Mouse (Mus musculus): ENCODE data around the gene Akr7a5. TPM values are rescaled to one million over a fixed set of nuclear protein-coding genes. Genes with fewer than 3 reads are reported as not detected.

Akr7a5 gene
- total and polyA plus RNA-seq, 3 experiments, result 39.4 to 43.2 TPM; not detected in 1

DNA sequence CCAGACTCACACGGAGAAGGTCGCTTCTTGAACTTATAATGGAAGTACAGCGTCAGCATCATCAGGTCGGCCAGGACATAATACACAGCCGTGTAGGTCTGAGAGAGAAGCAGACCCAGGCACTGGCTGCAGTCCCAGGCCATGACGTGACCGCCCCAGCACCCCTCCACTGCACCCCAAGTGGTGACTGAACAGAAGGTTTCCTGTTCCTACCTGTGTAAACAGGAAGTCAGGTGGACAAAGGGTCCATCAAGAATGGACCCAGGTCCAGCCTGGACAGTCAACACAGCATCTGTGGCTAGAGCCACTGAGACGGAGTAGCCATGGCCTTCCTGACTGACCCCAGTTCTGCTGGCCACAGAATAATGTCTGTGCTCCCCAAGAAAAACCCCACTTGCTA is 8.8 kb upstream of the Akr7a5 start:
- Histone ChIP-seq H3K27me3 (ENCODE audit: control insufficient read depth in 1 of 2, insufficient read depth in 2 of 2, low read length in 2 of 2) (no peaks in the 10 kb centered on the region), H3K27ac (ENCODE audit: control insufficient read depth, low read depth, low read length) (no peak overlapping the region), H3K9ac (ENCODE audit: control insufficient read depth, low read depth, low read length, poor library complexity, severe bottlenecking) (no peak overlapping the region), H3K9me3 (replicated peaks; ENCODE audit: insufficient read depth, low read length) (no peaks in the 10 kb centered on the region), H3K36me3 (ENCODE audit: control insufficient read depth in 1 of 2, insufficient read depth in 2 of 2, low read length in 2 of 2) (no peaks in the 10 kb centered on the region; a peak in 1 of 4 replicates), H3K4me3 (ENCODE audit: control insufficient read depth in 1 of 2, insufficient read depth in 1 of 2, low read depth in 2 of 2, low read length in 2 of 2) (no peak overlapping the region), H3K79me2 (ENCODE audit: control insufficient read depth, insufficient read depth, low read length, poor library complexity) (no peaks in the 10 kb centered on the region), H3K4me1 (ENCODE audit: control insufficient read depth in 1 of 2, insufficient read depth in 2 of 2, low read length in 2 of 2) (no peaks in the 10 kb centered on the region)
- no peak for TF ChIP-seq MYC (IDR thresholded peaks at IDR 0.05; ENCODE audit: low read depth, low read length)
- TF ChIP-seq ZMIZ1 (IDR thresholded peaks at IDR 0.05; ENCODE audit: low read depth, low read length), result no peak
- no peak for TF ChIP-seq USF2 (IDR thresholded peaks at IDR 0.05; ENCODE audit: borderline replicate concordance in 1 of 2, insufficient read depth in 1 of 2, low read depth in 1 of 2, low read length in 2 of 2)
- TF ChIP-seq BHLHE40 (IDR thresholded peaks at IDR 0.05; ENCODE audit: borderline replicate concordance, low read depth, low read length), result no peak
- TF ChIP-seq UBTF (IDR thresholded peaks at IDR 0.05; ENCODE audit: borderline replicate concordance, insufficient read depth, low read depth, low read length), result no peak
- no peak for TF ChIP-seq MAFK (IDR thresholded peaks at IDR 0.05; ENCODE audit: borderline replicate concordance, low read depth, low read length)
- TF ChIP-seq POLR2AphosphoS5 (IDR thresholded peaks at IDR 0.05; ENCODE audit: borderline replicate concordance, low read depth, low read length), result no peak
- no peak for TF ChIP-seq CHD2 (IDR thresholded peaks at IDR 0.05; ENCODE audit: low read length)
- TF ChIP-seq NELFE (IDR thresholded peaks at IDR 0.05; ENCODE audit: low read depth, low read length), result no peak
- no peak for TF ChIP-seq ZC3H11A (IDR thresholded peaks at IDR 0.05; ENCODE audit: low read depth, low read length)
- TF ChIP-seq KAT2A (conservative IDR thresholded peaks at IDR 0.05; ENCODE audit: low read depth, low read length), result no peak
- no peak for TF ChIP-seq ZNF384 (IDR thresholded peaks at IDR 0.05; ENCODE audit: low read depth, low read length)
- no peak for TF ChIP-seq CTCF (IDR thresholded peaks at IDR 0.05 in 2 of 3, conservative IDR thresholded peaks at IDR 0.05 in 1 of 3; ENCODE audit: control insufficient read depth in 1 of 3, insufficient read depth in 1 of 3, low read depth in 2 of 3, low read length in 3 of 3, poor library complexity in 1 of 3, severe bottlenecking in 1 of 3)
- TF ChIP-seq NRF1 (IDR thresholded peaks at IDR 0.05; ENCODE audit: insufficient read depth, low read depth, low read length, poor library complexity, severe bottlenecking), result no peak
- TF ChIP-seq RAD21 (IDR thresholded peaks at IDR 0.05; ENCODE audit: low read depth, low read length), result no peak
- no peak for TF ChIP-seq CHD1 (IDR thresholded peaks at IDR 0.05; ENCODE audit: low read depth, low read length)
- no peak for TF ChIP-seq ETS1 (IDR thresholded peaks at IDR 0.05; ENCODE audit: low read depth, low read length)
- TF ChIP-seq MAX (IDR thresholded peaks at IDR 0.05; ENCODE audit: low read length), result no peak
- no peak for DNase-seq (ENCODE audit: low read depth, low spot score)

DNA sequence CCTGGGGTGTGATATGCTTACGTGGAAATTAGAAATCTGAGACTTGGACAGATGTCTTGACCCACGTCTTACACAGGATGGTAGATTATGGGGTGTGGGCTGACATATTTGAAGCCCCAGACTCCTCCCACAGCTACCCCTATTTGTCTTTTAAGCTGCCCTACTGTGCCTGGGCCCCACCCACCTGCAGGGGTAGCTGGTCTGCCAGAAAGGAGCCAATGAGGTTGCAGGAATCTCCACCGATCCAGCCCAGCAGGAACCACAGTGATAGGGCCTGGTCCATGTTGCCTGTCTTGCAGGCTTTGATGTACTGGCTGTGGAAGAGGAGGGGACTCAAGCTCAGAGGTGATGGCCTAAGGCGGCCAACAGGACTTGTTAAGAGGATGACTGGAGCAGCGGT is 8.3 kb upstream of the Akr7a5 start:
- no peaks in the 10 kb centered on the region for H3K9me3 ChIP-seq (replicated peaks; ENCODE audit: insufficient read depth, low read length)
- no peaks in the 10 kb centered on the region for H3K4me1 ChIP-seq (ENCODE audit: control insufficient read depth in 1 of 2, insufficient read depth in 2 of 2, low read length in 2 of 2)
- DNase-seq (ENCODE audit: low read depth, low spot score), result no peak
- no peaks in the 10 kb centered on the region; a peak in 1 of 4 replicates for H3K36me3 ChIP-seq (ENCODE audit: control insufficient read depth in 1 of 2, insufficient read depth in 2 of 2, low read length in 2 of 2)
- H3K79me2 ChIP-seq (ENCODE audit: control insufficient read depth, insufficient read depth, low read length, poor library complexity), result no peaks in the 10 kb centered on the region
- H3K9ac ChIP-seq (ENCODE audit: control insufficient read depth, low read depth, low read length, poor library complexity, severe bottlenecking), result no peak overlapping the region
- H3K27ac ChIP-seq (ENCODE audit: control insufficient read depth, low read depth, low read length), result no peak overlapping the region
- no peaks in the 10 kb centered on the region for H3K27me3 ChIP-seq (ENCODE audit: control insufficient read depth in 1 of 2, insufficient read depth in 2 of 2, low read length in 2 of 2)
- no peak overlapping the region for H3K4me3 ChIP-seq (ENCODE audit: control insufficient read depth in 1 of 2, insufficient read depth in 1 of 2, low read depth in 2 of 2, low read length in 2 of 2)
- TF ChIP-seq ZMIZ1 (IDR thresholded peaks at IDR 0.05; ENCODE audit: low read depth, low read length) (no peak), ZC3H11A (IDR thresholded peaks at IDR 0.05; ENCODE audit: low read depth, low read length) (no peak), RAD21 (IDR thresholded peaks at IDR 0.05; ENCODE audit: low read depth, low read length) (no peak), USF2 (IDR thresholded peaks at IDR 0.05; ENCODE audit: borderline replicate concordance in 1 of 2, insufficient read depth in 1 of 2, low read depth in 1 of 2, low read length in 2 of 2) (no peak), MAX (IDR thresholded peaks at IDR 0.05; ENCODE audit: low read length) (no peak), MAFK (IDR thresholded peaks at IDR 0.05; ENCODE audit: borderline replicate concordance, low read depth, low read length) (no peak), ETS1 (IDR thresholded peaks at IDR 0.05; ENCODE audit: low read depth, low read length) (no peak), NELFE (IDR thresholded peaks at IDR 0.05; ENCODE audit: low read depth, low read length) (no peak), TBP (IDR thresholded peaks at IDR 0.05; ENCODE audit: low read depth, low read length) (no peak), CHD1 (IDR thresholded peaks at IDR 0.05; ENCODE audit: low read depth, low read length) (no peak), MYC (IDR thresholded peaks at IDR 0.05; ENCODE audit: low read depth, low read length) (no peak), POLR2AphosphoS5 (IDR thresholded peaks at IDR 0.05; ENCODE audit: borderline replicate concordance, low read depth, low read length) (no peak), ZKSCAN1 (IDR thresholded peaks at IDR 0.05; ENCODE audit: low read depth, low read length) (no peak), POLR2A (IDR thresholded peaks at IDR 0.05; ENCODE audit: control insufficient read depth in 1 of 2, insufficient read depth in 1 of 2, low read depth in 1 of 2, low read length in 2 of 2, poor library complexity in 1 of 2) (no peak), MEF2A (IDR thresholded peaks at IDR 0.05; ENCODE audit: extremely low read depth, insufficient replicate concordance, low read depth, low read length, poor library complexity, severe bottlenecking) (no peak), ZNF384 (IDR thresholded peaks at IDR 0.05; ENCODE audit: low read depth, low read length) (no peak), E2F4 (IDR thresholded peaks at IDR 0.05; ENCODE audit: borderline replicate concordance, low read depth, low read length) (no peak), SMC3 (IDR thresholded peaks at IDR 0.05; ENCODE audit: low read depth, low read length) (no peak)
